Mouse (Mus musculus): ENCODE measurements at regions not wholly inside any gene's neighbourhood (a gene's known extent, or its start where the extent isn't known, plus 50 kb on each side); places are given as distances from the start of the nearest gene placed in this dataset.

DNA sequence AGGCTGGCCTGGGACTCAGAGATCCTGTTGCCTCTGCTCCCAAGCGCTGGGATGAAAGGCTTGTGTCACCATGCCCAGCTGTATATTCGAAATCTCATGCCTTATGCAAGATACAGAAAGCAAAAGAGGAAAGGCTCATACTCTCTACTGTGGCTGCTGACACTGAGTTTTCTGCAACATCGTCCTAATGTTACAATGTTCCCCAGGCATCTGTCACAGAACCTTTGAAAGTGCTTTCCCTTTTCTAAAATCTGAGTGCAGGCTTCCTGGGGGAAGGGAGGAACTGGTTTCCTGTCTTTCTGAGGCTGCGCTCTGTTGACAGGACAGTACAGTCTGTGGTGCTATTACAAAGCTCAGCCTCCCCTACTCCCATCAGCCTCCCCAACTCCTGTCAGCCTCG is 72.6 kb upstream of the Foxn2 start:
- no peak for TF ChIP-seq CTCF (IDR thresholded peaks at IDR 0.05; ENCODE audit: extremely low read depth, insufficient read depth, insufficient read length, insufficient replicate concordance)
- no peak for TF ChIP-seq POLR2A (IDR thresholded peaks at IDR 0.05; ENCODE audit: low read depth, low read length)
